Mouse (Mus musculus): Measurements from ENCODE around the gene Lrrc8d.

The Lrrc8d gene

GRCm38 (mm10) chr5:105698694-105699093, 1.1 kb upstream of the Lrrc8d start:
- H3K27me3 ChIP-seq (ENCODE audit: control insufficient read depth, insufficient read depth, low read length, poor library complexity, severe bottlenecking): no peaks in the 10 kb centered on the region
- no peaks in the 10 kb centered on the region for H3K36me3 ChIP-seq (ENCODE audit: control insufficient read depth, insufficient read depth, low read length, poor library complexity, severe bottlenecking)
- DNase-seq (ENCODE audit: low read depth, low spot score): no peak

GRCm38 (mm10) chr5:105700070-105700851, 492 bp downstream of the Lrrc8d start:
- 0 out of 2 replicates have a peak, but pooled peaks cover 4% of the 10 kb centered on the region for H3K36me3 ChIP-seq (ENCODE audit: control insufficient read depth, insufficient read depth, low read length, poor library complexity, severe bottlenecking)
- DNase-seq (ENCODE audit: low read depth, low spot score): peak; percentile 94
- no peaks in the 10 kb centered on the region for H3K27me3 ChIP-seq (ENCODE audit: control insufficient read depth, insufficient read depth, low read length, poor library complexity, severe bottlenecking)

- DNase-seq (ENCODE audit: low read depth, low spot score): peak; percentile 38
Measured at GRCm38 (mm10) chr5:105701326-105701725, 1.6 kb downstream of the Lrrc8d start.

GRCm38 (mm10) chr5:105701844-105702243, 2.1 kb downstream of the Lrrc8d start:
- peak; percentile 51 for DNase-seq (ENCODE audit: low read depth, low spot score)
- Histone ChIP-seq H3K27me3 (ENCODE audit: control insufficient read depth, insufficient read depth, low read length, poor library complexity, severe bottlenecking) (no peaks in the 10 kb centered on the region), H3K36me3 (ENCODE audit: control insufficient read depth, insufficient read depth, low read length, poor library complexity, severe bottlenecking) (0 out of 2 replicates have a peak, but pooled peaks cover 4% of the 10 kb centered on the region)

More at GRCm38 (mm10) chr5:105701326-105701725, 1.6 kb downstream of the Lrrc8d start:
- H3K27me3 ChIP-seq (ENCODE audit: control insufficient read depth, insufficient read depth, low read length, poor library complexity, severe bottlenecking): no peaks in the 10 kb centered on the region
- 0 out of 2 replicates have a peak, but pooled peaks cover 4% of the 10 kb centered on the region for H3K36me3 ChIP-seq (ENCODE audit: control insufficient read depth, insufficient read depth, low read length, poor library complexity, severe bottlenecking)

- DNase-seq (ENCODE audit: low read depth, low spot score): no peak
- H3K27me3 ChIP-seq (ENCODE audit: control insufficient read depth, insufficient read depth, low read length, poor library complexity, severe bottlenecking): no peaks in the 10 kb centered on the region
- H3K36me3 ChIP-seq (ENCODE audit: control insufficient read depth, insufficient read depth, low read length, poor library complexity, severe bottlenecking): 0 out of 2 replicates have a peak, but pooled peaks cover 4% of the 10 kb centered on the region
Measured at GRCm38 (mm10) chr5:105702580-105703285, 3.0 kb downstream of the Lrrc8d start.

- no peak for DNase-seq (ENCODE audit: low read depth, low spot score)
- H3K36me3 ChIP-seq (ENCODE audit: control insufficient read depth, insufficient read depth, low read length, poor library complexity, severe bottlenecking): 0 out of 2 replicates have a peak, but pooled peaks cover 4% of the 10 kb centered on the region
- no peaks in the 10 kb centered on the region for H3K27me3 ChIP-seq (ENCODE audit: control insufficient read depth, insufficient read depth, low read length, poor library complexity, severe bottlenecking)
Measured at GRCm38 (mm10) chr5:105703286-105703655, 3.5 kb downstream of the Lrrc8d start.

- no peak for DNase-seq (ENCODE audit: low read depth, low spot score)
- Histone ChIP-seq H3K27me3 (ENCODE audit: control insufficient read depth, insufficient read depth, low read length, poor library complexity, severe bottlenecking) (no peaks in the 10 kb centered on the region), H3K36me3 (ENCODE audit: control insufficient read depth, insufficient read depth, low read length, poor library complexity, severe bottlenecking) (0 out of 2 replicates have a peak, but pooled peaks cover 4% of the 10 kb centered on the region)
Measured at GRCm38 (mm10) chr5:105704573-105704972, 4.8 kb downstream of the Lrrc8d start.

- no peak for DNase-seq (ENCODE audit: low read depth, low spot score)
- Histone ChIP-seq H3K27me3 (ENCODE audit: control insufficient read depth, insufficient read depth, low read length, poor library complexity, severe bottlenecking) (no peaks in the 10 kb centered on the region), H3K36me3 (ENCODE audit: control insufficient read depth, insufficient read depth, low read length, poor library complexity, severe bottlenecking) (0 out of 2 replicates have a peak, but pooled peaks cover 4% of the 10 kb centered on the region)
Measured at GRCm38 (mm10) chr5:105706635-105707034, 6.9 kb downstream of the Lrrc8d start.

- 0 out of 2 replicates have a peak, but pooled peaks cover 4% of the 10 kb centered on the region for H3K36me3 ChIP-seq (ENCODE audit: control insufficient read depth, insufficient read depth, low read length, poor library complexity, severe bottlenecking)
- no peak for DNase-seq (ENCODE audit: low read depth, low spot score)
- H3K27me3 ChIP-seq (ENCODE audit: control insufficient read depth, insufficient read depth, low read length, poor library complexity, severe bottlenecking): no peaks in the 10 kb centered on the region
Measured at GRCm38 (mm10) chr5:105708276-105708675, 8.5 kb downstream of the Lrrc8d start.

- DNase-seq (ENCODE audit: low read depth, low spot score): no peak
Measured at GRCm38 (mm10) chr5:105710473-105710872, 10.7 kb downstream of the Lrrc8d start.

GRCm38 (mm10) chr5:105714446-105714845, 14.7 kb downstream of the Lrrc8d start:
- H3K36me3 ChIP-seq (ENCODE audit: control insufficient read depth, insufficient read depth, low read length, poor library complexity, severe bottlenecking): peaks cover 4% of the 10 kb centered on the region; the same call in 1 of the 2 replicates
- no peak for DNase-seq (ENCODE audit: low read depth, low spot score)
- no peaks in the 10 kb centered on the region for H3K27me3 ChIP-seq (ENCODE audit: control insufficient read depth, insufficient read depth, low read length, poor library complexity, severe bottlenecking)

More at GRCm38 (mm10) chr5:105710473-105710872, 10.7 kb downstream of the Lrrc8d start:
- H3K36me3 ChIP-seq (ENCODE audit: control insufficient read depth, insufficient read depth, low read length, poor library complexity, severe bottlenecking): peaks cover 2% of the 10 kb centered on the region; the same call in 1 of the 2 replicates
- H3K27me3 ChIP-seq (ENCODE audit: control insufficient read depth, insufficient read depth, low read length, poor library complexity, severe bottlenecking): no peaks in the 10 kb centered on the region

GRCm38 (mm10) chr5:105715095-105715494, 15.3 kb downstream of the Lrrc8d start:
- H3K36me3 ChIP-seq (ENCODE audit: control insufficient read depth, insufficient read depth, low read length, poor library complexity, severe bottlenecking): peaks cover 4% of the 10 kb centered on the region; the same call in 1 of the 2 replicates
- DNase-seq (ENCODE audit: low read depth, low spot score): no peak
- H3K27me3 ChIP-seq (ENCODE audit: control insufficient read depth, insufficient read depth, low read length, poor library complexity, severe bottlenecking): no peaks in the 10 kb centered on the region

- Histone ChIP-seq H3K27me3 (ENCODE audit: control insufficient read depth, insufficient read depth, low read length, poor library complexity, severe bottlenecking) (no peaks in the 10 kb centered on the region), H3K36me3 (ENCODE audit: control insufficient read depth, insufficient read depth, low read length, poor library complexity, severe bottlenecking) (peaks cover 4% of the 10 kb centered on the region; the same call in 1 of the 2 replicates)
- DNase-seq (ENCODE audit: low read depth, low spot score): no peak
Measured at GRCm38 (mm10) chr5:105715531-105716124, 15.9 kb downstream of the Lrrc8d start.

- H3K27me3 ChIP-seq (ENCODE audit: control insufficient read depth, insufficient read depth, low read length, poor library complexity, severe bottlenecking): no peaks in the 10 kb centered on the region
- H3K36me3 ChIP-seq (ENCODE audit: control insufficient read depth, insufficient read depth, low read length, poor library complexity, severe bottlenecking): peaks cover 4% of the 10 kb centered on the region; the same call in 1 of the 2 replicates
- no peak for DNase-seq (ENCODE audit: low read depth, low spot score)
Measured at GRCm38 (mm10) chr5:105717294-105717693, 17.5 kb downstream of the Lrrc8d start.
